Mouse (Mus musculus) stomach, embryonic 14.5 days (tissue): ENCODE results near the gene Gnptab. TPM values are rescaled to one million over a fixed set of nuclear protein-coding genes. Genes with fewer than 3 reads are reported as not detected.
"Not testable (repeated sequence)": the region's sequence is repeated elsewhere in the genome, so short reads cannot be mapped to it uniquely, and the experiment has no call there.

ENCODE experiments used
- ATAC-seq: fragments of 200-750 bp; cut with Nextera tagmentation; 2 replicates; pipeline ENCODE4 v1.8.0; 2017; ENCODE audit warnings: low read depth, moderate TSS enrichment; ENCODE audit not compliant: insufficient number of reproducible peaks, insufficient read depth, low FRiP score
- H3K27ac ChIP-seq: fragments of 300-500 bp; sonication (generic); 2 replicates; pipeline ENCODE4 v1.5.1; 2014; ENCODE audit warnings: mild to moderate bottlenecking, low read length, moderate library complexity, mixed read lengths
- H3K27me3 ChIP-seq: fragments of 300-500 bp; sonication (generic); 2 replicates; pipeline ENCODE4 v1.6.1; 2014; ENCODE audit warnings: low read length, control low read depth, mixed read lengths; ENCODE audit not compliant: control insufficient read depth, insufficient read depth
- H3K36me3 ChIP-seq: fragments of 300-500 bp; sonication (generic); 2 replicates; pipeline ENCODE4 v1.6.1; 2014; ENCODE audit warnings: mild to moderate bottlenecking, control low read depth, low read length, moderate library complexity, mixed read lengths; ENCODE audit not compliant: control insufficient read depth, insufficient read depth
- H3K4me1 ChIP-seq: fragments of 300-500 bp; sonication (generic); 2 replicates; pipeline ENCODE4 v1.6.1; 2014; ENCODE audit warnings: low read length, control low read depth, mixed read lengths; ENCODE audit not compliant: control insufficient read depth, insufficient read depth
- H3K4me2 ChIP-seq: fragments of 300-500 bp; sonication (generic); replicated peaks from 2 replicates; pipeline ENCODE4 v1.6.1; 2014; ENCODE audit warnings: low read depth, low read length, control low read depth
- H3K4me3 ChIP-seq: fragments of 300-500 bp; sonication (generic); 2 replicates; pipeline ENCODE4 v1.5.1; 2014; ENCODE audit warnings: low read depth, low read length, control low read depth
- H3K9ac ChIP-seq: fragments of 300-500 bp; sonication (generic); replicated peaks from 2 replicates; pipeline ENCODE4 v1.6.1; 2014; ENCODE audit warnings: low read depth, mild to moderate bottlenecking, control low read depth, low read length, moderate library complexity, mixed read lengths
- H3K9me3 ChIP-seq: fragments of 300-500 bp; sonication (generic); 2 replicates; pipeline ENCODE4 v1.6.1; 2016; ENCODE audit warnings: low read depth, low read length, control low read depth; ENCODE audit not compliant: control insufficient read depth
- WGBS: fragments of 180-500 bp; shearing (Covaris S2); extraction: QIAGEN DNeasy Blood & Tissue Kit; methylation state at CpG from one replicate; pipeline ENCODE4 v1.1.7; 2014; 5-methylcytosine and 5-hydroxymethylcytosine counted together
- polyA plus RNA-seq: library from polyadenylated mRNA; unstranded; fragments of >200 nt; fragmentation: Nextera tagmentation; extraction: Ambion mirVana; gene quantifications from 2 replicates; pipeline ENCODE4 v1.2.1, GENCODE M21; 2014

The Gnptab gene
- polyA plus RNA-seq, 1 experiment from 2014 or later, result 10.7 TPM

DNA sequence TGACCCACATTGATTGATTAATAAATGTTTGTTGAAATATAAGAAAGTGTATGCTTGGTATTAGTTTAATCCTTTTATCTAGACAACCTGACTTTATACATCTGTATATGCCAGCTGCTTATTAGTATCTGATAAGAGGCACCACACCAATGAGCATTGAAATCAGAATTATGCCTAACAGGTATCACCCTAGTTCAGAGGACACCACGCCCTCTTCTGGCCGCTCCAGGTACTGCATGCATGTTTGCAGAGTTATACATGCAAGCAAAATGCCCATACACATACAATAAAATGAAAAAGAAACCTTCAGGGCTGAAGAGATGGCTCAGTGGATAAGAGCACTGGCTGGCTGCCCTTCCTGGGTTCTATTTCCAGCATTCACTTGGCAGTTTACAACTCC is 7.1 kb upstream of the Gnptab start:
- ATAC-seq, result no peak
- H3K9ac ChIP-seq, result no peak overlapping the region
- no peak overlapping the region for H3K27ac ChIP-seq
- H3K4me1 ChIP-seq, result no peaks in the 10 kb centered on the region
- H3K9me3 ChIP-seq, result no peaks in the 10 kb centered on the region
- H3K27me3 ChIP-seq, result no peaks in the 10 kb centered on the region
- H3K4me3 ChIP-seq, result no peak overlapping the region
- H3K36me3 ChIP-seq, result no peaks in the 10 kb centered on the region
- no peak overlapping the region for H3K4me2 ChIP-seq
- WGBS, result 3% methylated on average over 2 of the region's 2 CpGs

DNA sequence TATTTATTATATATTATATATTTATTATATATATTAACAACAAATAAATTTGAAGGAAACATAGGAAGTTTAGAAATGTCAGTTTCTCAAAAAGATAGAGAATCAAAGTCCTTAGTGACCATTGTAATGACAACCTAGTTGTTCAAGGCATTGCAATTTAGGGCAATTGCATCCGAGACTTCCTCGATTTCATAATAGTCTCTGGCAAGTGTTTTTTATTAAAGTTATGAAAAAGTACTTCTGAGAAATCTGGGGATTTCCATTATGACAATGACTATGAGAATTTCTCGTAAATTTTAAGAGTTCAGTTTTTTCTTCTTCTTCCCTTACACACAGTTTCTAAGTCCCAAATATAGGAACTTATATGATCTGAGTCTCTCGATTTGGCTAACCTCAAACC is 6.5 kb upstream of the Gnptab start:
- no peaks in the 10 kb centered on the region for H3K4me1 ChIP-seq
- ATAC-seq, result no peak
- H3K4me3 ChIP-seq, result no peak overlapping the region
- H3K36me3 ChIP-seq, result no peaks in the 10 kb centered on the region
- no peak overlapping the region for H3K4me2 ChIP-seq
- H3K9me3 ChIP-seq, result no peaks in the 10 kb centered on the region
- H3K27ac ChIP-seq, result no peak overlapping the region
- 94% methylated on average over 4 of the region's 4 CpGs for WGBS
- no peak overlapping the region for H3K9ac ChIP-seq
- H3K27me3 ChIP-seq, result no peaks in the 10 kb centered on the region

DNA sequence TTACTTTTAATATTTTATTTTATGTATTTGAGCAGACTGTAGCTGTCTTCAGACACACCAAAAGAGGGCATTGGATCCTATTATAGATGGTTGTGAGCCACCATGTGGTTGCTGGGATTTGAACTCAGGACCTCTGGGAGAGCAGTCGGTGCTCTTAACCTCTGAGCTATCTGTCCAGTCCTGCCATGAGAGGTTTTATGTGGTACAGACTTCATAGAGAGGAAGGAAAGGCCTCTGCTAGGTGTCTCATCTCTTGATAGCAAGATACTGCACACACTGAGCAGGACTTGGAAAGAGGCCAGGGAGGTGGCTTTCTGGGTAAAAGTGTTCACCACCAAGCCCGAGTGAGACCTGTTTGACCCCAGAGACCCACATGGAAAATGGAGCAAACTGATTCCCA is 6.0 kb upstream of the Gnptab start:
- not testable (repeated sequence) for H3K9me3 ChIP-seq, H3K36me3 ChIP-seq, H3K4me3 ChIP-seq, H3K9ac ChIP-seq, H3K27me3 ChIP-seq, H3K4me2 ChIP-seq, H3K27ac ChIP-seq, H3K4me1 ChIP-seq, ATAC-seq
- 88% methylated on average over 2 of the region's 2 CpGs for WGBS

DNA sequence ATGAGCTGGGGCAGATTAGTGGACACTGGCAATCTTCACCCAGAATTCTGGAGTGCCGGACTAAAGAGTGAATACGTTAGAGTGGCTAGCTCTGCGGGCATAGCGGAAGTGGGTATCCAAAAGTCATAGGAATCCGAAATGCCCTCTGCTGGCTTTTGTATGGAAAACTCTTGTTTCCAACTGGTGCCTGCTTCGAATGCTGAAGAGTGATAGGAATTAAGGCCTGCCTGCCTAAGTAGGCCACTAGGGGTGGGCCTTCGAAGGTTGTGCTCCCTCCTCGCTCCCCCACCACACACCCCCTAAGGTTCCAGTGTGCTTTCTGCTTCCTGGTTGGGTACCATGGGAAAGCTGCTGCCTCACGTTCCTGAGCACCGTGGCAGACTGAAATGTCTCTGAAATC is 3.9 kb upstream of the Gnptab start:
- Histone ChIP-seq H3K9ac (no peak overlapping the region), H3K27me3 (no peaks in the 10 kb centered on the region), H3K36me3 (no peaks in the 10 kb centered on the region), H3K4me2 (no peak overlapping the region), H3K4me1 (peaks cover under 1% of the 10 kb centered on the region; the same call in 1 of the 2 replicates), H3K4me3 (no peak overlapping the region), H3K9me3 (no peaks in the 10 kb centered on the region), H3K27ac (no peak overlapping the region)
- ATAC-seq, result no peak
- 29% methylated on average over 10 of the region's 10 CpGs for whole genome bisulfite sequencing

DNA sequence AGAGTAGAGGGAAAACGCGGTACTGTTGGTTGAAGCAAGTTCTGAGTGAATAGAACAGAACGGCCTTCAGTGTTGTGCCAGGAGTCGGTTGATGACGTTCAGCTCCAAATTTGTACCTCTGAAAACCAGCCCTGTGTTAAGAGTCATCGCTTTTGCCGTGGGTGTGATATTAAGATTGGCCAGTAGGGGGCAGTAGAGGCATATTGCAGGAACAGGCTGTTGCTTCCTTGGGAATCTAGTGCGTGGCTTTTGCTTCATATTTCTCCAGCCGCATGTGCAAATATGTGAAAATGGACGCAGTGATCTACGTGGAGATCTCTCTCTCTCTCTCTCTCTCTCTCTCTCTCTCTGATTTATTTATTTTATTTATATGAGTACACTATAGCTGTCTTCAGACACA is 2.2 kb upstream of the Gnptab start:
- no peak for ATAC-seq
- Histone ChIP-seq H3K27me3 (no peaks in the 10 kb centered on the region), H3K27ac (no peak overlapping the region), H3K36me3 (no peaks in the 10 kb centered on the region), H3K4me1 (peaks cover 8% of the 10 kb centered on the region; the same call in 1 of the 2 replicates), H3K9me3 (no peaks in the 10 kb centered on the region), H3K4me3 (no peak overlapping the region), H3K4me2 (no peak overlapping the region), H3K9ac (no peak overlapping the region)
- WGBS, result 4% methylated on average over 11 of the region's 11 CpGs

DNA sequence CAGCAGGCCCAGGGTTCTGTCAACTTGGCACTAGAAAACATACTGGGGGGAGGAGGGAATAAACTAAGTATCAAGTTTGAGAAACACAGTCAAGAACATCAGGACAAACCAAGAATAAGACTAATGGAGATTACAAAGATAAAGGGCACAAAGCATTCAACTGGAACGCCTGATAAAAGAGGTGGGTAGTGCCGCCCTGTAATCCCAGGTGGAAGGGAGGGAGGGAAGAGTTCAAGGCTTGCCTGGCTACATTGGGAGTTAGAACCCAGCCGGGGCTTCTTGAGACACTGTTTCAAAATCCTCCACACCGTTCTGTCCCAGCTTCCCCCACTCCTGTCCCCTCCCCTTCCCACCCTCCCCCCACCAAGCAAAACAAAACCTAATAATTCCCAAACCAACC is 1.3 kb upstream of the Gnptab start:
- H3K36me3 ChIP-seq, result no peaks in the 10 kb centered on the region
- ATAC-seq, result no peak
- no peak overlapping the region for H3K27ac ChIP-seq
- no peak overlapping the region for H3K4me2 ChIP-seq
- H3K9me3 ChIP-seq, result no peaks in the 10 kb centered on the region
- no peaks in the 10 kb centered on the region for H3K27me3 ChIP-seq
- 73% methylated on average over 4 of the region's 4 CpGs for WGBS
- H3K4me1 ChIP-seq, result peaks cover 8% of the 10 kb centered on the region; the same call in 1 of the 2 replicates
- no peak overlapping the region for H3K4me3 ChIP-seq
- no peak overlapping the region for H3K9ac ChIP-seq

DNA sequence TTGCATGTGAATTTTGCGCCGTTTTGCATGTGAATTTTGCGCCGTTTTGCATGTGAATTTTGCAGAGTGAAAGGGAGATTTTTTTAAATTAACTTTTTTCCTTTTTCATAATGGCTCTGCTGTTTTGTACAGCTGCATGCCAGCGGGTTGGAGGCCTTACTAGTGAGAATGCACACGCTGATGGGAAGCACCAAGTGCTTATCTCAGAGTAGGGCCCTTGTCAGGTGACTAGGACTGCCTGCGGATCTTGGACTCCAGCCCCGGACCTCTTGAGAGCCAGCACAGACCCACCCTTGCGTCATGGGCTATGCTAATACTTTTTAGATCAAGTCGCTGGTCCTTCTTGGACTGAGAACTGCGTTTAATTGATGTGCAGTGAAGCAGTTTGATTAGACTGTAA is 1.1 kb downstream of the Gnptab start:
- Histone ChIP-seq H3K4me3 (peak overlapping the region; percentile 73), H3K27me3 (no peaks in the 10 kb centered on the region), H3K27ac (no peak overlapping the region), H3K9ac (peak overlapping the region; percentile 32), H3K36me3 (no peaks in the 10 kb centered on the region), H3K4me1 (peaks cover 8% of the 10 kb centered on the region; the same call in 1 of the 2 replicates), H3K4me2 (peak overlapping the region; percentile 82), H3K9me3 (no peaks in the 10 kb centered on the region)
- 3% methylated on average over 11 of the region's 11 CpGs for WGBS
- 0 out of 2 replicates have a peak, but pooled peaks have one; percentile 46 for ATAC-seq

DNA sequence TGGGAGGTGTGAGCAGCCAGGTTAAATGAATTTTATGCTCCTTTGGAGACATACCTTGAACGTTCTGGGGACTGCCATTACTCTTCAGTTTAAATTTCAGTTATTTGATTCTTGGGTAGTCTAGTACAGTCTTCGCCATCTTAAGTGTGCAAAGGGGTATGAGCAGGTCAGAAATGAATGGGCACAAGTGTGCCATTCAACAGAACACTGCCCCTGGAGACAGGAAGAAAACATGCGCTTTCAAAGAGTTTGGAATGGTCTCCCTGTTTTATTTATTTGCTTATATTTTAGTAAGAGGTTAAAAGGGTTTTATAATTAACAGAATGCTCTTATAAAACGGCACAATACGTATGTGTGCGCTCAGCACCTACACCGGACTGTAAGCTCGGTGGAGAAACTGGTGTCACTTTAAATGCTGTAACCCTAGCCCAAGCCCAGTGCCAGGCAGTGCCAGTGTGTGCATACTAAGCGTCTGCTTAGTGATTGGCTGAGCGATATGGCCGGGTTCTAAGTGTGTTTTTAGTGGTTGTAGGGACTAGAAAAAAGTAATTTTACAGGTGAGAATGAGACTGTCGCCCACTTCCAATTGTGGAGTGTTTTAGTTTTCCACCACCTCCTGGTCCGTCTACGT is 1.6 kb downstream of the Gnptab start:
- ATAC-seq, result no peak

DNA sequence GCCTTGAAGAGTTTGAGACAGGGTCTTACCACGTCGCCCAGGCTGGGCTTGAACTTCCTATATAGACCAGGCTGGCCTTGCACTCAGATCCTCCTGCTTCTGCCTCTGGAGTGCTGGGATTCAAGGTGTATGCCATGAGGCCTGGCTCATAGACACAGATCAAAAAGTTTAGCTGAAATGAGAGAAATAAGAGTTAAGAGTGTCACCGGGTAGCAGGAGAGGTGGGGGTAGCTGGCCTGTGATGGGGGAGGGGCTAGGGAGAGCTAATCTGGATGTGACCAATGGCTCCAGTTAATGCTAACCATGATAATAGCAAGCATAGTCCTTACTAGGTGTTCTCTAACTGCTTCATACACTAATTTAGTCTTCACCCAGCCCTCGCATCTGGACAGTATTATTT is 2.4 kb downstream of the Gnptab start:
- Histone ChIP-seq H3K4me3 (no peak overlapping the region), H3K4me2 (no peak overlapping the region), H3K27me3 (no peaks in the 10 kb centered on the region), H3K9me3 (no peaks in the 10 kb centered on the region), H3K9ac (no peak overlapping the region), H3K27ac (no peak overlapping the region), H3K36me3 (no peaks in the 10 kb centered on the region), H3K4me1 (peaks cover 8% of the 10 kb centered on the region; the same call in 1 of the 2 replicates)
- ATAC-seq, result no peak
- WGBS, result 82% methylated on average over 4 of the region's 4 CpGs

More for the DNA sequence above, 1.6 kb downstream of the Gnptab start:
- no peaks in the 10 kb centered on the region for H3K36me3 ChIP-seq
- H3K27ac ChIP-seq, result no peak overlapping the region
- peak overlapping the region; percentile 73 for H3K4me3 ChIP-seq
- H3K9me3 ChIP-seq, result no peaks in the 10 kb centered on the region
- H3K4me1 ChIP-seq, result peaks cover 8% of the 10 kb centered on the region; the same call in 1 of the 2 replicates
- 0 out of 2 replicates have a peak overlapping the region, but pooled peaks have one; percentile 32 for H3K9ac ChIP-seq
- 51% methylated on average over 14 of the region's 14 CpGs for WGBS
- H3K27me3 ChIP-seq, result no peaks in the 10 kb centered on the region
- peak overlapping the region; percentile 82 for H3K4me2 ChIP-seq
